22 mouse cellular contexts compared by ENCODE assay signal in genomic region chr7:126999568-126999967, GRCm38 (mm10). TPM values are rescaled to one million over a fixed set of nuclear protein-coding genes. Genes with fewer than 3 reads are reported as not detected.
A peak's percentile ranks its signal among the peaks of the same experiment; 100 is the strongest.
DNase-seq lines count a peak whose midpoint lies in the region; ATAC-seq lines count a peak whose summit lies in the region.
"Had no signal": no experiment of that assay in that cellular context is flagged by ENCODE, and none has a peak within 500 bp of the region (broad histone marks: within the 10 kb centered on the region; RNA-seq: fewer than 3 reads in every experiment).

No protein-coding gene starts in this region.

- ATAC-seq in inflammation-experienced regulatory T-cells, adult 6 months: peak; percentile 82
- ATAC-seq in forebrain, embryonic 16.5 days: no peak
- ATAC-seq in frontal cortex, adult (ENCODE audit: low TSS enrichment): no peak
- ATAC-seq: forebrain, postnatal 0 days; intestine, embryonic 15.5 days had no signal

- H3K4me1 ChIP-seq in forebrain, embryonic 16.5 days (replicated peaks; ENCODE audit: control insufficient read depth, insufficient read depth, low read length): no peaks in the 10 kb centered on the region
- H3K4me1 ChIP-seq: embryonic facial prominence, embryonic 12.5 days; heart, embryonic 13.5 days; hindbrain, embryonic 15.5 days had no signal

- no peaks in the 10 kb centered on the region for H3K36me3 ChIP-seq in forebrain, embryonic 16.5 days (ENCODE audit: control insufficient read depth, insufficient read depth)
- H3K36me3 ChIP-seq: embryonic facial prominence, embryonic 12.5 days had no signal

- no peak overlapping the region for H3K9ac ChIP-seq in forebrain, embryonic 16.5 days (replicated peaks; ENCODE audit: low read depth, low read length)
- H3K9ac ChIP-seq: embryonic facial prominence, embryonic 12.5 days; forebrain, postnatal 0 days; heart, embryonic 13.5 days; hindbrain, embryonic 15.5 days; intestine, embryonic 15.5 days had no signal

- H3K27me3 ChIP-seq in forebrain, embryonic 16.5 days (replicated peaks; ENCODE audit: control insufficient read depth, insufficient read depth, low read length): no peaks in the 10 kb centered on the region
- H3K27me3 ChIP-seq: embryonic facial prominence, embryonic 12.5 days; heart, embryonic 13.5 days; hindbrain, embryonic 15.5 days; intestine, embryonic 15.5 days had no signal

- H3K4me3 ChIP-seq in forebrain, embryonic 16.5 days (replicated peaks; ENCODE audit: low read length): no peak overlapping the region
- H3K4me3 ChIP-seq: embryonic facial prominence, embryonic 12.5 days; gastrocnemius, adult 2 months; heart, embryonic 13.5 days; hindbrain, embryonic 15.5 days; intestine, embryonic 15.5 days had no signal

- WGBS in forebrain, embryonic 16.5 days: 91% methylated on average over 10 of the region's 10 CpGs

- no peak overlapping the region for H3K4me2 ChIP-seq in forebrain, embryonic 16.5 days (ENCODE audit: low read length)
- H3K4me2 ChIP-seq: embryonic facial prominence, embryonic 12.5 days; heart, embryonic 13.5 days; hindbrain, embryonic 15.5 days; intestine, embryonic 15.5 days had no signal

- peak; percentile 42 for DNase-seq in thymus, postnatal 0 days (ENCODE audit: low spot score)
- DNase-seq in thymus, postnatal 10 days (ENCODE audit: low spot score in 2 of 2): no peak
- DNase-seq in CD4-positive helper T cell, adult 2 months (ENCODE audit: low read depth, low spot score): peak; percentile 62
- DNase-seq in CD8-positive naive resting alpha-beta T cell, adult 2 months (ENCODE audit: low read depth in 2 of 2, low spot score in 2 of 2): peak; percentile 44 to 59
- DNase-seq: adrenal gland, postnatal 10 days; cerebellum, adult 11 months; cerebellum, adult 8-10 months; cerebellum, postnatal 25 days; forebrain, postnatal 0 days; gastrocnemius, adult 2 months; gastrocnemius, postnatal 25 days; heart, postnatal 36 days had no signal

- H3K27ac ChIP-seq in forebrain, embryonic 16.5 days (ENCODE audit: low read length): no peak overlapping the region
- H3K27ac ChIP-seq: embryonic facial prominence, embryonic 12.5 days; gastrocnemius, adult 2 months; heart, embryonic 13.5 days; hindbrain, embryonic 15.5 days; intestine, embryonic 15.5 days had no signal

- H3K9me3 ChIP-seq in forebrain, embryonic 16.5 days (ENCODE audit: control insufficient read depth, low read length): no peaks in the 10 kb centered on the region
- H3K9me3 ChIP-seq: hindbrain, embryonic 15.5 days; intestine, embryonic 15.5 days had no signal

RNA-seq across cellular contexts. Expression of gene Mvp, which starts 14.9 kb away (rescaled TPM):
- polyA plus RNA-seq in thymus, postnatal 0 days (2015; fragmentation: Nextera tagmentation; extraction: Ambion mirVana): 29.8 and 32.5 TPM in 2 replicates
- polyA plus RNA-seq in inflammation-experienced regulatory T-cells, adult 6 months (2017; shearing (Covaris generic)): 10 to 100 TPM; 15.2 to 19.7 (median 16.2) TPM
- 3.0 and 3.7 TPM in 2 replicates for polyA plus RNA-seq in forebrain, embryonic 16.5 days (2015; fragmentation: Nextera tagmentation; extraction: Ambion mirVana)

RNA-seq across cellular contexts. Expression of gene Pagr1b, which starts 16.7 kb away (rescaled TPM):
- polyA plus RNA-seq in thymus, postnatal 0 days (2015; fragmentation: Nextera tagmentation; extraction: Ambion mirVana): 0.60 and 1.2 TPM in 2 replicates
- polyA plus RNA-seq in inflammation-experienced regulatory T-cells, adult 6 months (2017; shearing (Covaris generic)): not detected
- not detected in 2 replicates for polyA plus RNA-seq in forebrain, embryonic 16.5 days (2015; fragmentation: Nextera tagmentation; extraction: Ambion mirVana)
- polyA plus RNA-seq: forebrain, embryonic 11.5 days; heart, postnatal 0 days; hindbrain, embryonic 11.5 days; hindbrain, embryonic 15.5 days had no signal

RNA-seq across cellular contexts. Expression of gene Pagr1a, which starts 17.6 kb away (rescaled TPM):
- 51.8 and 100 TPM in 2 replicates for polyA plus RNA-seq in thymus, postnatal 0 days (2015; fragmentation: Nextera tagmentation; extraction: Ambion mirVana)
- polyA plus RNA-seq in inflammation-experienced regulatory T-cells, adult 6 months (2017; shearing (Covaris generic)): 10 to 100 TPM; 34.7 to 44.5 (median 42.6) TPM
- 22.9 and 39.8 TPM in 2 replicates for polyA plus RNA-seq in forebrain, embryonic 16.5 days (2015; fragmentation: Nextera tagmentation; extraction: Ambion mirVana)

RNA-seq across cellular contexts. Expression of gene Gm42742, which starts 21.3 kb away (rescaled TPM):
- 57.8 and 80.0 TPM in 2 replicates for polyA plus RNA-seq in thymus, postnatal 0 days (2015; fragmentation: Nextera tagmentation; extraction: Ambion mirVana)
- 10 to 100 TPM; 42.5 to 62.2 (median 46.4) TPM for polyA plus RNA-seq in inflammation-experienced regulatory T-cells, adult 6 months (2017; shearing (Covaris generic))
- 54.8 and 74.1 TPM in 2 replicates for polyA plus RNA-seq in forebrain, embryonic 16.5 days (2015; fragmentation: Nextera tagmentation; extraction: Ambion mirVana)

RNA-seq across cellular contexts. Expression of gene Prrt2, which starts 21.4 kb away (rescaled TPM):
- polyA plus RNA-seq in thymus, postnatal 0 days (2015; fragmentation: Nextera tagmentation; extraction: Ambion mirVana): 0.57 and 0.69 TPM in 2 replicates
- 1 to 10 TPM in 1 of 3 experiments, under 1 TPM in 1, not detected in 1; 0.97 to 1.1 TPM for polyA plus RNA-seq in inflammation-experienced regulatory T-cells, adult 6 months (2017; shearing (Covaris generic))
- 21.1 and 29.9 TPM in 2 replicates for polyA plus RNA-seq in forebrain, embryonic 16.5 days (2015; fragmentation: Nextera tagmentation; extraction: Ambion mirVana)

Comparison
In these comparisons a context has a peak if more than half of its experiments do, and no peak if none do; other contexts are left out.
1. DNase-seq: peak in thymus, postnatal 0 days (single experiment), CD4-positive helper T cell, adult 2 months (single experiment) and CD8-positive naive resting alpha-beta T cell, adult 2 months (2 of 2); none in thymus, postnatal 10 days (0 of 2).